Mouse (Mus musculus) kidney, embryonic 14.5 days (tissue): ENCODE data around the gene Radil. TPM values are rescaled to one million over a fixed set of nuclear protein-coding genes. Genes with fewer than 3 reads are reported as not detected.

Experiments
- ATAC-seq: fragments of 200-750 bp; cut with Nextera tagmentation; 2 replicates; pipeline ENCODE4 v1.8.0; 2017; ENCODE audit warnings: moderate number of reproducible peaks, mild to moderate bottlenecking, moderate TSS enrichment, moderate library complexity; ENCODE audit not compliant: low FRiP score, low TSS enrichment
- H3K27ac ChIP-seq: fragments of 300-500 bp; sonication (generic); 2 replicates; pipeline ENCODE4 v1.5.1; 2014; ENCODE audit warnings: low read depth, mild to moderate bottlenecking, low read length, moderate library complexity, mixed read lengths
- H3K27me3 ChIP-seq: fragments of 300-500 bp; sonication (generic); 2 replicates; pipeline ENCODE4 v1.6.1; 2014; ENCODE audit warnings: mild to moderate bottlenecking, low read length; ENCODE audit not compliant: control insufficient read depth, insufficient read depth
- H3K36me3 ChIP-seq: fragments of 300-500 bp; sonication (generic); 2 replicates; pipeline ENCODE4 v1.6.1; 2014; ENCODE audit warnings: low read length, mixed read lengths; ENCODE audit not compliant: control insufficient read depth, insufficient read depth
- H3K4me1 ChIP-seq: fragments of 300-500 bp; sonication (generic); 2 replicates; pipeline ENCODE4 v1.6.1; 2014; ENCODE audit warnings: low read length, mixed read lengths; ENCODE audit not compliant: control insufficient read depth, insufficient read depth
- H3K4me2 ChIP-seq: fragments of 300-500 bp; sonication (generic); replicated peaks from 2 replicates; pipeline ENCODE4 v1.6.1; 2014; ENCODE audit warnings: low read depth, mild to moderate bottlenecking, low read length
- H3K4me3 ChIP-seq: fragments of 300-500 bp; sonication (generic); 2 replicates; pipeline ENCODE4 v1.5.1; 2014; ENCODE audit warnings: mild to moderate bottlenecking, low read length
- H3K9ac ChIP-seq: fragments of 300-500 bp; sonication (generic); 2 replicates; pipeline ENCODE4 v1.6.1; 2014; ENCODE audit warnings: low read depth, mild to moderate bottlenecking, low read length, moderate library complexity
- H3K9me3 ChIP-seq: fragments of 300-500 bp; sonication (generic); 2 replicates; pipeline ENCODE4 v1.6.1; 2016; ENCODE audit warnings: low read length; ENCODE audit not compliant: control insufficient read depth
- WGBS: fragments of 180-500 bp; shearing (Covaris S2); extraction: QIAGEN DNeasy Blood & Tissue Kit; methylation state at CpG from one replicate; pipeline ENCODE4 v1.1.7; 2014; 5-methylcytosine and 5-hydroxymethylcytosine counted together
- polyA plus RNA-seq: library from polyadenylated mRNA; unstranded; fragments of >200 nt; fragmentation: Nextera tagmentation; extraction: Ambion mirVana; gene quantifications from 2 replicates; pipeline ENCODE4 v1.2.1, GENCODE M21; 2014

The Radil gene
- polyA plus RNA-seq, 1 experiment from 2014 or later: 1.7 TPM

- Histone ChIP-seq H3K4me2 (peak overlapping the region; percentile 90; the same call in 1 of the 2 replicates), H3K27me3 (no peaks in the 10 kb centered on the region; the same call in 1 of the 2 replicates), H3K4me3 (no peak overlapping the region), H3K36me3 (no peaks in the 10 kb centered on the region), H3K4me1 (peaks cover 6% of the 10 kb centered on the region; the same call in 1 of the 2 replicates), H3K27ac (no peak overlapping the region), H3K9ac (no peak overlapping the region), H3K9me3 (no peaks in the 10 kb centered on the region)
- 40% methylated on average over 9 of the region's 9 CpGs for WGBS
- no peak for ATAC-seq
Observed at GRCm38 (mm10) chr5:142549441-142549840, 1.5 kb downstream of the Radil start.

- WGBS: 86% methylated on average over 3 of the region's 3 CpGs
Observed at GRCm38 (mm10) chr5:142547066-142547465, 3.8 kb downstream of the Radil start.

GRCm38 (mm10) chr5:142546344-142546743, 4.6 kb downstream of the Radil start:
- H3K27me3 ChIP-seq: no peaks in the 10 kb centered on the region; the same call in 1 of the 2 replicates
- no peak overlapping the region for H3K27ac ChIP-seq
- H3K9me3 ChIP-seq: no peaks in the 10 kb centered on the region
- H3K9ac ChIP-seq: no peak overlapping the region
- H3K4me1 ChIP-seq: peaks cover 6% of the 10 kb centered on the region; the same call in 1 of the 2 replicates
- no peak overlapping the region for H3K4me3 ChIP-seq
- H3K36me3 ChIP-seq: no peaks in the 10 kb centered on the region
- ATAC-seq: no peak
- WGBS: 33% methylated on average over 5 of the region's 5 CpGs
- H3K4me2 ChIP-seq: no peak overlapping the region

More at GRCm38 (mm10) chr5:142547066-142547465, 3.8 kb downstream of the Radil start:
- Histone ChIP-seq H3K4me2 (no peak overlapping the region), H3K27ac (no peak overlapping the region), H3K4me1 (peaks cover 6% of the 10 kb centered on the region; the same call in 1 of the 2 replicates), H3K36me3 (no peaks in the 10 kb centered on the region), H3K9ac (no peak overlapping the region), H3K27me3 (no peaks in the 10 kb centered on the region; the same call in 1 of the 2 replicates), H3K9me3 (no peaks in the 10 kb centered on the region), H3K4me3 (no peak overlapping the region)
- ATAC-seq: no peak

GRCm38 (mm10) chr5:142545014-142545795, 5.7 kb downstream of the Radil start:
- H3K4me2 ChIP-seq: no peak overlapping the region
- no peaks in the 10 kb centered on the region for H3K36me3 ChIP-seq
- no peak overlapping the region for H3K9ac ChIP-seq
- 67% methylated on average over 5 of the region's 5 CpGs for WGBS
- no peak overlapping the region for H3K27ac ChIP-seq
- H3K9me3 ChIP-seq: no peaks in the 10 kb centered on the region
- H3K27me3 ChIP-seq: no peaks in the 10 kb centered on the region; the same call in 1 of the 2 replicates
- ATAC-seq: no peak
- H3K4me1 ChIP-seq: peaks cover 2% of the 10 kb centered on the region; the same call in 1 of the 2 replicates
- H3K4me3 ChIP-seq: no peak overlapping the region

- 83% methylated on average over 3 of the region's 3 CpGs for WGBS
- no peak overlapping the region for H3K27ac ChIP-seq
- no peaks in the 10 kb centered on the region for H3K27me3 ChIP-seq
- no peaks in the 10 kb centered on the region for H3K36me3 ChIP-seq
- no peaks in the 10 kb centered on the region for H3K9me3 ChIP-seq
- ATAC-seq: no peak
- no peak overlapping the region for H3K4me3 ChIP-seq
- H3K9ac ChIP-seq: no peak overlapping the region
- no peak overlapping the region for H3K4me2 ChIP-seq
- no peaks in the 10 kb centered on the region for H3K4me1 ChIP-seq
Observed at GRCm38 (mm10) chr5:142537286-142537685, 13.6 kb downstream of the Radil start.

GRCm38 (mm10) chr5:142535388-142535787, 15.5 kb downstream of the Radil start:
- Histone ChIP-seq H3K4me2 (no peak overlapping the region), H3K27ac (no peak overlapping the region), H3K4me1 (no peaks in the 10 kb centered on the region), H3K4me3 (no peak overlapping the region), H3K36me3 (no peaks in the 10 kb centered on the region), H3K9me3 (no peaks in the 10 kb centered on the region), H3K27me3 (no peaks in the 10 kb centered on the region), H3K9ac (no peak overlapping the region)
- ATAC-seq: no peak
- 86% methylated on average over 4 of the region's 4 CpGs for WGBS

GRCm38 (mm10) chr5:142529915-142530314, 21.0 kb downstream of the Radil start, which contains the start of gene Papolb:
Papolb (minus strand) TSS chr5:142530076.
- Histone ChIP-seq H3K4me1 (no peaks in the 10 kb centered on the region), H3K9me3 (peaks cover 4% of the 10 kb centered on the region; the same call in 1 of the 2 replicates), H3K27ac (no peak within 1 kb of the TSS), H3K4me3 (peak within 1 kb of the TSS; percentile 18), H3K4me2 (peak within 1 kb of the TSS; percentile 37), H3K9ac (no peak within 1 kb of the TSS), H3K36me3 (no peaks in the 10 kb centered on the region), H3K27me3 (peaks cover 13% of the 10 kb centered on the region)
- no peak for ATAC-seq
- WGBS: 44% methylated on average over 36 of the region's 41 CpGs

- peaks cover 2% of the 10 kb centered on the region; the same call in 1 of the 2 replicates for H3K9me3 ChIP-seq
- WGBS: 72% methylated on average over 8 of the region's 8 CpGs
- H3K27ac ChIP-seq: no peak overlapping the region
- H3K4me1 ChIP-seq: no peaks in the 10 kb centered on the region
- no peak overlapping the region for H3K4me2 ChIP-seq
- no peaks in the 10 kb centered on the region for H3K36me3 ChIP-seq
- H3K4me3 ChIP-seq: no peak overlapping the region
- H3K27me3 ChIP-seq: peaks cover 10% of the 10 kb centered on the region
- H3K9ac ChIP-seq: no peak overlapping the region
- ATAC-seq: no peak
Observed at GRCm38 (mm10) chr5:142524711-142525464, 26.0 kb downstream of the Radil start.
